Mouse (Mus musculus) hindlimb bud, embryonic 11.5 days (tissue): ENCODE results near the gene Mettl6.
A peak's percentile ranks its signal among the peaks of the same experiment; 100 is the strongest.

Experiments
- DNase-seq: peaks from one replicate; pipeline ENCODE4 v3.0.0-alpha.2; 2012; ENCODE audit warnings: low read depth, low spot score; ENCODE audit errors: extremely low spot score

Gene Mettl6

DNA sequence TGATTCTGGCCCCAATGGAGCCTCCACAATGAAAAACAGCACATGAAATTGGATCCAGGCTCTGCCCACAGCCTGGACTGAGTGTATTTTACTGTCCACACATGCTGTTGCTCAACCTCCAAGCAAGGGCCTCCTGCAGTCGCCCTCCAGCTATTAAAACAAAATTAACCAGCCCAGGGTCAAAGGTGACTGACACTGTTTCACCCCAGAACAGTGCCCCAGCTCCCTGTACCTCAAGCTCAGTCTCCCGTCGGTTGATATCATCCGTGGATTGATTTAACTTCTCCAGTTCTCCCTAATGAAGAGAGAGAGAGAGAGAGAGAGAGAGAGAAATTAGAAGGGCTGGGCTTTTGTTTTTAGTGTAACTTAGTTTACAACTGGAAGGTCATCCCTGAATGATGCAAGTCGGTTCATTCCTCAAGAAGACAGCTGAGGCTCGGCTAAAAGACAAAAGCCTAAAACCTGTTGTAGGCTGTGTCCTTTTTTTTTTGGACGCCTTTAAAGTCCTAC is 60.9 kb downstream of the Mettl6 start:
- peak; percentile 73 for DNase-seq

DNA sequence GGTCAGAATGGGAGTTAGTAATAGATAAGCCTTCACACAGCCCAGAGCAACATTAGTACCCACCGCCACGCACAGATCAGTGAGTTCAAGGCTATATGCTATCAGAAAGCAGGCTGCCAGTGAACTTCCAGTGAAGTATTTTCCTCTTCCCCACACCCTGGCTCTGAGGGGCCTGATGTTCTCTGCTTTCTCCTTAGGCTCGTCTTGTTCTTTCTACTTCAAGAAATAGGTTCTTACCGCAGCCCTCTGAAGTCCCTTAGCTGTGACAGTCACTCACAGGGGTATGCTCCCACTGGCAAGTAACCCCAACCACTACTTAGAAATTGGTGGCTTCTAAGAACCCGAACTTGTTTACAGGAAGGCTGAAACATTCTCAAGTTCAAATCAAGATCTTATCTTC is 61.7 kb downstream of the Mettl6 start:
- DNase-seq: no peak

DNA sequence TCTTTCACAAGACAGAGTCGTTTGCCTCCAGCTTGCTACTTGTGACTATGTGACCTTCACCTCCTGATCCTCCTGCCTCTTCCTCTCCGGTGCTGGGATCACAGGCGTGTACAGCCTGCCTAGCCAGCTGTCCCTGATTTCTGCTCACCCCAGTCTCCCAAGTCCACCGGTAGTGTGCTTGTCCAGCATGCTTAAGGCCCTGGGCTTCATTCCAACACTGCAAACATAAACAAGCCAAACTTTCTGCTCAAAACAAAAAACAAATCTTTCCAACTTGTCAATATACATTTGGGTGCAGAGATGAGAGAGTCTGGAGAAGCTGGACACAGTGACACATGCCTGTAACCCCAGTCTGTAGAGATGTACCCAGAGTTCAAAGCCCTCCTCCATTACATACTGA is 62.4 kb downstream of the Mettl6 start:
- no peak for DNase-seq

DNA sequence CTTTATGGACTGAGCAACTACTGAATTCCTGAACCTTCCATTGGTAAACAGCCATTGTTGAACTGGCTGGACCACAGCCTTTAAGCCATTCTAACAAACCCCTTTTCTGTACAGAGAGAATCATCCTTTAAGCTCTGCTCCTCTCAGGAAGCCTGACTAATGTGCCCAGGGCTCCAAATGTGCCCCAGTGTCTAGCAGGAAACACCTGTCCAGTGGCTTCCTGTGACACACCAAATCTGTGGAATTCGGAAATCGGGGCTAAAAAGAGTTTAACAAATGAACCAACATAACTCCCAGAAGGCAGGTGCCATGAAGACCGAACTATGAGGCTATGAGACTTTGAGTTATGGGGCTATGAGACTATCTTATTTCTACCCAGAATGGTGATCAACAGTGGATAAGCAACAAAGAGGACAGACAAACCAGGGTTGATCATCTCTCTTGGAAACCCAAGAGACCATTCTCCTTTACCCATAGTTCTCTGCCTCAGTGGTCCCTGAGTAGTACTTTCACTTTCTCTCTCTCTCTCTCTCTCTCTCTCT is 63.0 kb downstream of the Mettl6 start:
- no peak for DNase-seq

DNA sequence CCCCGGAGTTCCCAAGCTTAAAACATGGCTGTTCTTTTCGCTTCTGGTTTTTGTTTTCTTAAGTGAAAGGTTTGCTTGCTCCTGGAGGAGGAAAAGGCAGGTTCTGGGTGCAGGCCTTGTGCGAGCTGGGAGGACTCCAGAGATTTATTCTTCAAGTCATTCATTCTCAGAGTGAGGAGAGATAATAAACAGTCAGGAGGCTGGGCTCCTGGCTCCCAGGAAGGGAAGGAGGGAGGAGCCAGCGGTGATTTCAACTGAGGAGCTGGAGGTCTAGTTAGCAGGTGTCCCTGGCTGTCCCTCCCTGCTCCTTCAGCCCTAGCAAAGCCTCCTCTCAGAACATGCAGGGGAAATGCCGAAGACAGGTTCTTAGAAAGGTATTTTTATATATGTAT is 65.8 kb downstream of the Mettl6 start:
- no peak for DNase-seq

DNA sequence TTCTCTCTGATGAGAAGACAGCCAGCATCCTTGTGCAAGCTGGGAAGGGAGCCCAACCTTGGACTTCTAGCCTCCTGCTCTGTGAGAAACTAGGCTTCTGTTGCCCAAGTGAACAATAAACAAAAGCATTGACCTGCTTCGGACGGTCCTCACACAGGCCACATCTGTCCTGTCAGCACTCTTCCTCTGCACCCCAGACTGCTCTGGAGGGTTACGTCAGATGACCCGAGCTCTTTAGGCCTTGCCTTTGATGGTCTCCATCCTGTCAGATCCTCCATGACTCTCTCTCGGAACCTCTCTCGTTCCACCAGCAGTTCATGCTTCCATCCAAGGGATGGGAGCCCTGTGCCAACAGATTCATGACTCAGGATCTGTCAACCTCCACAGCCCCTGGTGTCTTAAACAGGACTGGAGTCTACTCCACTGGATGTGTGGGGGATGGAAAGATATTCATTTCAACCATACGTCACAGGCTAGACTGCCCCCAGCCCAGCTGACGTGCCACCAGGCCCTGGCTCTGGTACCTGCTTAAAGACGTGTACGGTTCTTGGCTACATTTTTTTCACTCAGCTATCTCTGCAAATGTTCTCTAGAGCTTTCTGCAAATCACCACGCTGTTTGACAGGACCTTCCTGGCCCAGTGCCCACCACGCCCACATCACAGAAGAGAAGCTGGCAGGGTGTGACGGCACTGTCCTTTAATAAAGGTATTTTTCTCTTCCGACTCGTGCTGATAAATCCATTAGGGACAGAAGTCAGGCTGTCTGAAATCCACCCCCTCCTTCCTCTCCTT is 66.4 kb downstream of the Mettl6 start:
- no peak for DNase-seq
